In the genomic region with DNA sequence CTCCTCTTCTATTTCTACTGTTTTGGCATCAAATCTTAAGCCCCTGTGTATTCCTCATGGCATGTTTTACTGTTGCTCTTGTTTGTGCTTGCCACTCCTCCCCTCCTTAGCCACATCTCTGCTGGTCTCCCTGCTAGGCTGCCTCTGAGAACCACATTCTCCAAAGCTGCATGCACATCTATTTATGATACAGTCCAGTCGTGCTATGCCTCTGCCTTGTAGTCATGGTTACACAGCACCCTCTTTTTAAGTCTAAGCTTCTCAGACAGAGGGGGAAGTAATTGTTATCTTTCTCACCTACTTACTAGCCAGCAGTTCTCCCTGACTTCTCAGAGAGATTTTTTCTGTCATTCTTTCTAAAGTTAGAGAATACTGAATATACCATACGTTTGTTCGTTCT, we compare ENCODE assay signal across 22 mouse cellular contexts.
A peak's percentile ranks its signal among the peaks of the same experiment; 100 is the strongest.
DNase-seq lines count a peak whose midpoint lies in the region; ATAC-seq and TF ChIP-seq lines count a peak whose summit lies in the region.
"Had no signal": no experiment of that assay in that cellular context is flagged by ENCODE, and none has a peak within 500 bp of the region (broad histone marks: within the 10 kb centered on the region; RNA-seq: fewer than 3 reads in every experiment).

No protein-coding gene starts in this region.

- H3K4me3 ChIP-seq in midbrain, embryonic 15.5 days, result no peak overlapping the region
- H3K4me3 ChIP-seq in midbrain, postnatal 0 days (ENCODE audit: low read depth, low read length), result no peak overlapping the region
- no peak overlapping the region for H3K4me3 ChIP-seq in kidney, embryonic 15.5 days (replicated peaks)
- no peak overlapping the region for H3K4me3 ChIP-seq in intestine, embryonic 16.5 days (ENCODE audit: low read length)
- H3K4me3 ChIP-seq: embryonic facial prominence, embryonic 15.5 days; forebrain, embryonic 15.5 days; gastrocnemius, adult 2 months; hindbrain, embryonic 12.5 days; midbrain, embryonic 10.5 days; myocyte; neural tube, embryonic 13.5 days had no signal

- no peak overlapping the region for H3K27ac ChIP-seq in midbrain, embryonic 15.5 days
- H3K27ac ChIP-seq in midbrain, postnatal 0 days (ENCODE audit: low read depth, low read length), result no peak overlapping the region
- H3K27ac ChIP-seq in kidney, embryonic 15.5 days, result no peak overlapping the region
- no peak overlapping the region for H3K27ac ChIP-seq in intestine, embryonic 16.5 days (ENCODE audit: low read length)
- H3K27ac ChIP-seq: embryonic facial prominence, embryonic 15.5 days; forebrain, embryonic 15.5 days; gastrocnemius, adult 2 months; hindbrain, embryonic 12.5 days; kidney, postnatal 0 days; macrophage; midbrain, embryonic 10.5 days; neural tube, embryonic 13.5 days had no signal

- H3K27me3 ChIP-seq in midbrain, embryonic 15.5 days (replicated peaks), result no peaks in the 10 kb centered on the region
- no peaks in the 10 kb centered on the region for H3K27me3 ChIP-seq in midbrain, postnatal 0 days (ENCODE audit: insufficient read depth, low read length)
- H3K27me3 ChIP-seq in kidney, embryonic 15.5 days, result no peaks in the 10 kb centered on the region
- H3K27me3 ChIP-seq in intestine, embryonic 16.5 days (replicated peaks; ENCODE audit: control insufficient read depth, insufficient read depth, low read length), result no peaks in the 10 kb centered on the region
- H3K27me3 ChIP-seq: embryonic facial prominence, embryonic 15.5 days; forebrain, embryonic 15.5 days; hindbrain, embryonic 12.5 days; neural tube, embryonic 13.5 days had no signal

- no peaks in the 10 kb centered on the region for H3K36me3 ChIP-seq in midbrain, embryonic 15.5 days (replicated peaks)
- no peaks in the 10 kb centered on the region for H3K36me3 ChIP-seq in midbrain, postnatal 0 days (ENCODE audit: insufficient read depth, low read length)
- H3K36me3 ChIP-seq in kidney, embryonic 15.5 days, result no peaks in the 10 kb centered on the region
- no peaks in the 10 kb centered on the region for H3K36me3 ChIP-seq in intestine, embryonic 16.5 days (ENCODE audit: control insufficient read depth, insufficient read depth, low read length)
- H3K36me3 ChIP-seq: embryonic facial prominence, embryonic 15.5 days; forebrain, embryonic 15.5 days; hindbrain, embryonic 12.5 days; midbrain, embryonic 10.5 days; neural tube, embryonic 13.5 days had no signal

- no peak for DNase-seq in midbrain, postnatal 0 days (ENCODE audit: low spot score)
- DNase-seq in frontal cortex, adult 2 months (ENCODE audit: extremely low spot score in 1 of 2, low spot score in 1 of 2), result peak; percentile 47 to 61
- DNase-seq in left cerebral cortex, postnatal 14 days (ENCODE audit: low spot score in 2 of 2), result peak; percentile 26 to 78
- DNase-seq in right cerebral cortex, postnatal 25 days, result peak; percentile 6
- no peak for DNase-seq in kidney, postnatal 36 days
- DNase-seq: adrenal gland, adult 2 months; cerebellum, adult 2 months; gastrocnemius, adult 2 months; kidney, adult 18-20 months; thymus, adult 2 months; thymus, postnatal 4 days had no signal

- H3K4me2 ChIP-seq in midbrain, embryonic 15.5 days, result no peak overlapping the region
- no peak overlapping the region for H3K4me2 ChIP-seq in midbrain, postnatal 0 days (ENCODE audit: low read depth, low read length, poor library complexity, severe bottlenecking)
- no peak overlapping the region for H3K4me2 ChIP-seq in kidney, embryonic 15.5 days
- H3K4me2 ChIP-seq in intestine, embryonic 16.5 days (ENCODE audit: low read depth, low read length), result no peak overlapping the region
- H3K4me2 ChIP-seq: embryonic facial prominence, embryonic 15.5 days; forebrain, embryonic 15.5 days; hindbrain, embryonic 12.5 days; neural tube, embryonic 13.5 days had no signal

- intact Hi-C loops in left cerebral cortex, postnatal 14 days (cut with DNase I), result no loop called here

- TF ChIP-seq CTCF in midbrain, postnatal 0 days (IDR thresholded peaks at IDR 0.05), result no peak

- no peak overlapping the region for H3K9ac ChIP-seq in midbrain, embryonic 15.5 days
- no peak overlapping the region for H3K9ac ChIP-seq in midbrain, postnatal 0 days (replicated peaks; ENCODE audit: low read length, poor library complexity, severe bottlenecking)
- H3K9ac ChIP-seq in kidney, embryonic 15.5 days, result no peak overlapping the region
- H3K9ac ChIP-seq in intestine, embryonic 16.5 days (ENCODE audit: low read depth, low read length), result no peak overlapping the region
- H3K9ac ChIP-seq: embryonic facial prominence, embryonic 15.5 days; forebrain, embryonic 15.5 days; hindbrain, embryonic 12.5 days; neural tube, embryonic 13.5 days had no signal

- WGBS in midbrain, embryonic 15.5 days, result 67% methylated on average over 3 of the region's 3 CpGs
- WGBS in midbrain, postnatal 0 days, result 53% methylated on average over 3 of the region's 3 CpGs
- WGBS in kidney, embryonic 15.5 days, result 76% methylated on average over 3 of the region's 3 CpGs
- 70% methylated on average over 3 of the region's 3 CpGs for WGBS in intestine, embryonic 16.5 days

- ATAC-seq in midbrain, embryonic 15.5 days (replicated peaks), result 0 out of 2 replicates have a peak, but pooled peaks have one; percentile 20
- ATAC-seq in midbrain, postnatal 0 days (ENCODE audit: low FRiP score), result no peak
- ATAC-seq in kidney, embryonic 15.5 days (replicated peaks; ENCODE audit: low FRiP score), result no peak
- ATAC-seq in intestine, embryonic 16.5 days, result no peak
- ATAC-seq: forebrain, embryonic 15.5 days had no signal

- no peaks in the 10 kb centered on the region for H3K4me1 ChIP-seq in midbrain, embryonic 15.5 days
- H3K4me1 ChIP-seq in midbrain, postnatal 0 days (ENCODE audit: insufficient read depth, low read length), result no peaks in the 10 kb centered on the region
- no peaks in the 10 kb centered on the region for H3K4me1 ChIP-seq in kidney, embryonic 15.5 days
- H3K4me1 ChIP-seq in intestine, embryonic 16.5 days (ENCODE audit: control insufficient read depth, insufficient read depth, low read length), result no peaks in the 10 kb centered on the region
- H3K4me1 ChIP-seq: embryonic facial prominence, embryonic 15.5 days; forebrain, embryonic 15.5 days; hindbrain, embryonic 12.5 days; midbrain, embryonic 10.5 days; neural tube, embryonic 13.5 days had no signal

- H3K9me3 ChIP-seq in midbrain, embryonic 15.5 days, result no peaks in the 10 kb centered on the region
- H3K9me3 ChIP-seq in midbrain, postnatal 0 days (ENCODE audit: low read length), result no peaks in the 10 kb centered on the region
- H3K9me3 ChIP-seq in kidney, embryonic 15.5 days (replicated peaks), result no peaks in the 10 kb centered on the region
- no peaks in the 10 kb centered on the region for H3K9me3 ChIP-seq in intestine, embryonic 16.5 days (ENCODE audit: control insufficient read depth, low read length)
- H3K9me3 ChIP-seq: embryonic facial prominence, embryonic 15.5 days; forebrain, embryonic 15.5 days; hindbrain, embryonic 12.5 days; midbrain, embryonic 10.5 days; neural tube, embryonic 13.5 days had no signal

Comparison
In these comparisons a context has a peak if more than half of its experiments do, and no peak if none do; other contexts are left out.
1. DNase-seq: peak in frontal cortex, adult 2 months (2 of 2), left cerebral cortex, postnatal 14 days (2 of 2) and right cerebral cortex, postnatal 25 days (single experiment); none in midbrain, postnatal 0 days (single experiment) and kidney, postnatal 36 days (0 of 2).